Mouse (Mus musculus): ENCODE data around the gene Btg1-ps2.
"Not testable (repeated sequence)": the region's sequence is repeated elsewhere in the genome, so short reads cannot be mapped to it uniquely, and the experiment has no call there.

Gene Btg1-ps2

GRCm38 (mm10) chrX:38043014-38043413 is at the start of gene Btg1-ps2:
Gene Btg1-ps2 (minus strand): TSS chrX:38043114.
- DNase-seq (ENCODE audit: low spot score), result not testable (repeated sequence)

GRCm38 (mm10) chrX:38085041-38085440 is 42.1 kb upstream of the Btg1-ps2 start, which contains the start of gene Rhox11:
Gene Rhox11 (minus strand): TSS chrX:38085141.
- no peak for DNase-seq (ENCODE audit: low spot score)

GRCm38 (mm10) chrX:38084226-38084625 is 41.3 kb upstream of the Btg1-ps2 start:
- DNase-seq (ENCODE audit: low spot score), result peak; percentile 11

- no peak for DNase-seq (ENCODE audit: low spot score)
Measured at GRCm38 (mm10) chrX:38066175-38066574, 23.3 kb upstream of the Btg1-ps2 start, which contains the start of gene Rhox10. Gene Rhox10 (plus strand): TSS chrX:38066475.

- no peak for DNase-seq (ENCODE audit: low spot score)
Measured at GRCm38 (mm10) chrX:38061544-38061943, 18.6 kb upstream of the Btg1-ps2 start.

- peak; percentile 40 for DNase-seq (ENCODE audit: low spot score)
Measured at GRCm38 (mm10) chrX:38039666-38040065, 3.2 kb downstream of the Btg1-ps2 start.

GRCm38 (mm10) chrX:38033841-38034240 is 9.1 kb downstream of the Btg1-ps2 start:
- no peak for DNase-seq (ENCODE audit: low spot score)

GRCm38 (mm10) chrX:38018597-38018996 is 24.3 kb downstream of the Btg1-ps2 start, which contains the start of gene Btg1-ps1:
Gene Btg1-ps1 (minus strand): TSS chrX:38018815.
- DNase-seq (ENCODE audit: low spot score), result not testable (repeated sequence)

- DNase-seq (ENCODE audit: low spot score), result peak; percentile 74
Measured at GRCm38 (mm10) chrX:38008756-38009155, 34.2 kb downstream of the Btg1-ps2 start.

Measured in ovary, adult 18-20 months (tissue).